Mouse (Mus musculus) G1E (cell line): ENCODE data around the gene Ube2b.

Source experiments
- CTCF ChIP-seq: IDR thresholded peaks from 2 replicates; pipeline ENCODE4 v1.5.1; 2012; ENCODE audit warnings: low read depth, low read length, inconsistent platforms, mixed read lengths
- GATA1 ChIP-seq: IDR thresholded peaks from 2 replicates; pipeline ENCODE4 v1.6.1; 2012; ENCODE audit warnings: borderline replicate concordance, low read length, inconsistent platforms, mixed read lengths
- GATA2 ChIP-seq: IDR thresholded peaks from 2 replicates; pipeline ENCODE4 v1.6.1; 2012; ENCODE audit warnings: low read depth, low read length, inconsistent platforms, borderline replicate concordance

DNA sequence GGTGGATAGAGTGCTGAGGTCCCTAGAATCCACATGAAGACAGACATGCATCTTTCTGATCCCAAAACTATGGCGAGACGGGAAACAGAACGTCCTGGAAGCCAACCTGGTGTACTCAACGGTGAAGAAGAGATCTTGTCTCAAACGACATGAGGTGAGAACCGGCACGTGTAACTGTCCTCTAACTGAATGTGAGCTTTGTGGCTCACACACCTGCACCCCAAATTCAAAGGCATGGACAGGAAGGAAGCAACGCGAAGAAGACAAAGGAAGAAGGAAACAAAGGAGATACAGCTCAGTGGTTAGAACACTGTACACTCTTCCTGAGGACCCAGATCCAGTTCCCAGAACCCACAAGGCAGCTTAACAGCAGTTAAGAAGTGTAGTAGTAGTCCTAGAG, 50.6 kb downstream of the Ube2b start:
- TF ChIP-seq CTCF (no peak), GATA1 (no peak), GATA2 (no peak)
